Mouse (Mus musculus) ES-E14 (cell line): Measurements from ENCODE around the gene She.

ENCODE experiments used
- CHD2 ChIP-seq: IDR thresholded peaks from 2 replicates; pipeline ENCODE4 v1.6.1; 2014; ENCODE audit warnings: mild to moderate bottlenecking, low read depth, low read length, inconsistent platforms
- HCFC1 ChIP-seq: IDR thresholded peaks from 2 replicates; pipeline ENCODE4 v1.6.1; 2012; ENCODE audit warnings: low read length, inconsistent platforms, borderline replicate concordance; ENCODE audit not compliant: insufficient read depth
- ZNF384 ChIP-seq: IDR thresholded peaks from 2 replicates; pipeline ENCODE4 v1.6.1; 2012; ENCODE audit warnings: low read depth, low read length, inconsistent platforms

GRCm38 (mm10) chr3:89876469-89876868 lies 45.3 kb downstream of the She start:
- TF ChIP-seq CHD2: no peak
- TF ChIP-seq ZNF384: no peak
- no peak for TF ChIP-seq HCFC1
